Mouse (Mus musculus) liver, adult 2 months (tissue): ENCODE data around the gene Recql5.

Experiments used
- CTCF ChIP-seq: fragments of 200-500 bp; IDR thresholded peaks from 2 replicates; pipeline ENCODE4 v1.5.1; 2011; ENCODE audit warnings: low read depth, low read length, control low read depth
- POLR2A ChIP-seq: fragments of 200-500 bp; IDR thresholded peaks from 2 replicates; pipeline ENCODE4 v1.6.1; 2011; ENCODE audit warnings: low read length, control low read depth; ENCODE audit not compliant: insufficient read depth; ENCODE audit errors: extremely low read depth

DNA sequence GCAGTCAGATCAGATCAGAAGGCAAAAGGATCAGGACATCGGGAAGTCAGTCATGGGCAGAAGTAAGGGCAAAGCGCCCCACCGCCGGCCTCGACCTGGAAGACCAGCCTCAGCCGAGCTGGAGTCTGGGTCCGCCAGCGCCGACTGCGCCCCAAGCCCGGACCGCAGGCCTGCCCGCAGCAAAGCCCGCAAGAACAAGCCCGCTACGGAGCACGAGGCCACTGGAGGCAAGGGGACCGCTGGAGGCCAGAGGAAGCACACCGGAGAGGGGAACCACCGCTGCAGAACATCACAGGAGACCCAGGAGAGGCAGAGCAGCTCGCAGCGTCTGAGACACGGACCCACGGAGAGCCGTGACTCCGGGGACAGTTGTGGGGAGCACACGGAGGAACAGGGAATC is 74.9 kb downstream of the Recql5 start, which contains the start of gene Myo15b:
- TF ChIP-seq POLR2A (no peak), CTCF (no peak)
